13 mouse cellular contexts compared by ENCODE assay signal in the genomic region with DNA sequence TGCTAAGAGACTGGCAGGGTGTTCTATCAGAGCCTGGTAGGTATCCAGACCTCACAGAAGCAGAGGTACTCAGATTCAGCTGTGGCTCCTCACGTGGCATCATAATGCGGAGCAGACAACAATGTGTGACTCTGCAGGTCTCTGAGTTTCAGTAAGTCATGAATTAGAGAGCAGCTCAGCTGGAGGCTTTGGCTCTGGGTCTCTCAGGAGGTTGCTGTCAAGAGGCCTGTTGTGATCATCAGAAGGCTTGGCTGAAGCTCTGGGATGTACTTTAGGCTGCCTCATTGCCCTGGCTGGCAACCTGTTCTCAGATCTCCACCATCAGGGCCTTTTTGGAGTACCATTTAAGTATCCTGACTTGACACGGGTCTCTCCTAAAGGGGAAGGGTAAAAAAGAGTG.
"Had no signal": no experiment of that assay in that cellular context is flagged by ENCODE, and none has a peak within 500 bp of the region (broad histone marks: within the 10 kb centered on the region; RNA-seq: fewer than 3 reads in every experiment).

No protein-coding gene starts in this region.

- H3K4me2 ChIP-seq: limb, embryonic 13.5 days; liver, embryonic 15.5 days; midbrain, embryonic 11.5 days; midbrain, embryonic 15.5 days; neural tube, embryonic 13.5 days had no signal

- H3K4me3 ChIP-seq: limb, embryonic 13.5 days; liver, embryonic 15.5 days; megakaryocyte, embryonic 14.5 days; midbrain, embryonic 15.5 days; neural tube, embryonic 13.5 days had no signal

- H3K9ac ChIP-seq: limb, embryonic 13.5 days; liver, embryonic 15.5 days; midbrain, embryonic 15.5 days; neural tube, embryonic 13.5 days had no signal

- DNase-seq: kidney, postnatal 10 days; layer of hippocampus, postnatal 36 days; left cerebral cortex, postnatal 4 days; lung, adult 2 months; lung, postnatal 10 days; thymus, postnatal 36 days had no signal

- H3K27me3 ChIP-seq: limb, embryonic 13.5 days; liver, embryonic 15.5 days; megakaryocyte, embryonic 14.5 days; midbrain, embryonic 15.5 days; neural tube, embryonic 13.5 days had no signal

- H3K9me3 ChIP-seq: liver, embryonic 15.5 days; midbrain, embryonic 15.5 days; neural tube, embryonic 13.5 days had no signal

- H3K27ac ChIP-seq: limb, embryonic 13.5 days; liver, embryonic 15.5 days; macrophage; midbrain, embryonic 15.5 days; neural tube, embryonic 13.5 days had no signal

- H3K4me1 ChIP-seq: limb, embryonic 13.5 days; liver, embryonic 15.5 days; megakaryocyte, embryonic 14.5 days; midbrain, embryonic 15.5 days; neural tube, embryonic 13.5 days had no signal

- H3K36me3 ChIP-seq: limb, embryonic 13.5 days; liver, embryonic 15.5 days; midbrain, embryonic 15.5 days; neural tube, embryonic 13.5 days had no signal

- ATAC-seq: midbrain, embryonic 15.5 days had no signal
